Mouse (Mus musculus) neural tube, embryonic 13.5 days (tissue): ENCODE measurements around the gene Mettl24. TPM values are rescaled to one million over a fixed set of nuclear protein-coding genes. Genes with fewer than 3 reads are reported as not detected.
"Not testable (repeated sequence)": the region's sequence is repeated elsewhere in the genome, so short reads cannot be mapped to it uniquely, and the experiment has no call there.

Experiments used
- ATAC-seq: fragments of 200-750 bp; cut with Nextera tagmentation; 2 replicates; pipeline ENCODE4 v1.8.0; 2017; ENCODE audit warnings: low read depth, mild to moderate bottlenecking, moderate TSS enrichment, moderate library complexity
- H3K27ac ChIP-seq: fragments of 300-500 bp; sonication (generic); replicated peaks from 2 replicates; pipeline ENCODE4 v1.5.1; 2015; ENCODE audit warnings: moderate library complexity, mild to moderate bottlenecking, inconsistent platforms
- H3K27me3 ChIP-seq: fragments of 300-500 bp; sonication (generic); 2 replicates; pipeline ENCODE4 v1.6.1; 2015; ENCODE audit warnings: mild to moderate bottlenecking, inconsistent platforms
- H3K36me3 ChIP-seq: fragments of 300-500 bp; sonication (generic); 2 replicates; pipeline ENCODE4 v1.6.1; 2015; ENCODE audit warnings: mild to moderate bottlenecking, inconsistent platforms
- H3K4me1 ChIP-seq: fragments of 300-500 bp; sonication (generic); replicated peaks from 2 replicates; pipeline ENCODE4 v1.6.1; 2015; ENCODE audit warnings: inconsistent platforms
- H3K4me2 ChIP-seq: fragments of 300-500 bp; sonication (generic); 2 replicates; pipeline ENCODE4 v1.6.1; 2015; ENCODE audit warnings: inconsistent platforms, mild to moderate bottlenecking, moderate library complexity
- H3K4me3 ChIP-seq: fragments of 300-500 bp; sonication (generic); 2 replicates; pipeline ENCODE4 v1.5.1; 2015; ENCODE audit warnings: mild to moderate bottlenecking, inconsistent platforms
- H3K9ac ChIP-seq: fragments of 300-500 bp; sonication (generic); 2 replicates; pipeline ENCODE4 v1.6.1; 2015; ENCODE audit warnings: moderate library complexity, mild to moderate bottlenecking, inconsistent platforms
- H3K9me3 ChIP-seq: fragments of 300-500 bp; sonication (generic); 2 replicates; pipeline ENCODE4 v1.6.1; 2016; ENCODE audit warnings: inconsistent platforms
- WGBS: fragments of 180-500 bp; shearing (Covaris S2); methylation state at CpG from one replicate; pipeline ENCODE4 v1.1.7; 2015; 5-methylcytosine and 5-hydroxymethylcytosine counted together
- polyA plus RNA-seq: library from polyadenylated mRNA; unstranded; fragments of >200 nt; fragmentation: Nextera tagmentation; extraction: Ambion mirVana; gene quantifications from 2 replicates; pipeline ENCODE4 v1.2.1, GENCODE M21; 2015

The Mettl24 gene
- polyA plus RNA-seq, 1 experiment from 2014 or later, result 0.70 TPM

DNA sequence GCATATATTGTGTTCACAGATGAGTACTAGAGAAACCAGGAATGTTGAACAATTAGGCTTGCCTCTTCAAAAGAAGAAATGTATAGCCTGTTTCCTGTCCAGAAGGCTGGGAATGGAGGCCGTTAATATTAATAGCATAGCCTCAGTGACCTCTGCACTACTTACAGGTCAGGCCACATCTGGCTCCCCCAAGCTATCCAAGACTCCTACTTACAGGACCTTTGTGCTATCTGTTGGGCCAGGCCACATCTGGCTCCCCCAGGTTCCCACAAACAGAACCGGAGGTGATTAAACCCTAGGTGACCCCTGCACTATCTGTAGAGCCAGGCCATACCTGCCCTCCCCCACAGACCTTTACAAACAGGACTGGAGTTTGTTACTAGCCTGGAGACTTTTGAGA is 94.1 kb downstream of the Mettl24 start:
- no peaks in the 10 kb centered on the region for H3K9me3 ChIP-seq
- no peak overlapping the region for H3K4me3 ChIP-seq
- ATAC-seq, result no peak
- H3K4me2 ChIP-seq, result no peak overlapping the region
- 65% methylated on average over 2 of the region's 2 CpGs for WGBS
- no peak overlapping the region for H3K27ac ChIP-seq
- H3K36me3 ChIP-seq, result no peaks in the 10 kb centered on the region
- no peak overlapping the region for H3K9ac ChIP-seq
- peaks cover 10% of the 10 kb centered on the region for H3K4me1 ChIP-seq
- H3K27me3 ChIP-seq, result no peaks in the 10 kb centered on the region

DNA sequence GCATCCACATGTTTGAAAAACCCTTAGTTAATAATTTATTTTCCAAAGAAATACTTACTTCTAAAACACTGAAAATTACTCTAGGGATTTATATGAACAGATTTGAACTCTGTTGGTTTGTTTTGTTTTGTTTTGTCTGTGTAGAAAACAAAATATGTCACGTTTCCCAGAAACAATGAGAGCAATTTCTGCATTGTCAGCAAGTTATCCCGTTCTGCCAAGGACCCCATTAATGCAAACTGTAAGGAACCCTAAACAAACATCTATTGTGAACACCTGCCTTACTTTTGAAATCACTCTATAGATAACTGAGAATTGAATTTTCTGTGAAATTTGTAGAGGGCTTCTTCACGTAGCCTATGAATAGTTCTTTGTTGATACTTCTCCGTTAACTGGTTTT is 95.4 kb downstream of the Mettl24 start:
- H3K36me3 ChIP-seq, result no peaks in the 10 kb centered on the region
- no peak for ATAC-seq
- no peak overlapping the region for H3K9ac ChIP-seq
- no peak overlapping the region for H3K4me2 ChIP-seq
- no peaks in the 10 kb centered on the region for H3K9me3 ChIP-seq
- 75% methylated on average over 4 of the region's 4 CpGs for WGBS
- no peak overlapping the region for H3K27ac ChIP-seq
- H3K27me3 ChIP-seq, result no peaks in the 10 kb centered on the region
- H3K4me3 ChIP-seq, result no peak overlapping the region
- H3K4me1 ChIP-seq, result no peaks in the 10 kb centered on the region

DNA sequence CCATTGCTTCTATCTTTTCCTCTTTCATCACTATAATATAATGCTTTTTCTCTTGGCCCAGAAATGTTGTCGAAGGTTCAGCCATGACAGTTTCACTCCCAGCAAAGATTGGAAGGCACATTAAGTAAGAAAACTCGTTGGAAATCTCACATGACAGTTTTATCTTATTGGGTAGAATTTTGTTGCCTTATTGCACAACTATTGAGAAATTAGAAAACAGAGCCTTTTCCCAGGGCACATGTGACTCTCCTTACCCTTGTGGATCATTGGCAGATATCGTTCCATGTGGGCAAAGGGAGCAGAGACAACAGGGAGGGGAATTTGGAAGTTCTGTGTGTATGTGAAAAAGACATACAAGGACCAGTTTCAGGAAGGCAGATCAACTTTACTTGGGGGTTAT is 107.3 kb downstream of the Mettl24 start:
- Histone ChIP-seq H3K4me3 (no peak overlapping the region), H3K27me3 (no peaks in the 10 kb centered on the region), H3K9me3 (no peaks in the 10 kb centered on the region), H3K36me3 (no peaks in the 10 kb centered on the region), H3K4me2 (no peak overlapping the region), H3K9ac (no peak overlapping the region), H3K27ac (no peak overlapping the region), H3K4me1 (no peaks in the 10 kb centered on the region)
- no peak for ATAC-seq
- WGBS, result 84% methylated on average over 3 of the region's 3 CpGs

DNA sequence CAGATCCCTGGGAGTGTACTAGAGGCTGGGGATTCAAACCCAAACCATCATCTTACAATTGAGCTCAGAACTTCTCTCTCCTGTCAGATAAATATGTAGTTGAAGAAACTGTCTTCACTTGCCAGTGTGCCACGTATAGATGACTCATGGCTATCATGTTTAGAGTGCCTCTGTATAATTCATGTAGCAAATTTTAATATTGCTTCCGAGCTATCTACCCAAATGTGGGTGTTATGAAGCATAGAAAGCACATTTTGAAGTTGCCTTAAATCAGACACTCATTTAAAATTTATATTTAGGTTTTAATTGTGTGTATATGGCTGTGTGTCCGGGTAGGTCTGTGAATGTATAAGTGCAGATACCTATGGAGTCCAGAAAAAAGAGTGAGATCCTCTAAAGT is 109.0 kb downstream of the Mettl24 start:
- no peaks in the 10 kb centered on the region for H3K36me3 ChIP-seq
- no peak for ATAC-seq
- H3K4me1 ChIP-seq, result no peaks in the 10 kb centered on the region
- no peaks in the 10 kb centered on the region for H3K27me3 ChIP-seq
- no peak overlapping the region for H3K9ac ChIP-seq
- 80% methylated on average over 3 of the region's 3 CpGs for WGBS
- H3K27ac ChIP-seq, result no peak overlapping the region
- no peak overlapping the region for H3K4me3 ChIP-seq
- no peaks in the 10 kb centered on the region for H3K9me3 ChIP-seq
- H3K4me2 ChIP-seq, result no peak overlapping the region

DNA sequence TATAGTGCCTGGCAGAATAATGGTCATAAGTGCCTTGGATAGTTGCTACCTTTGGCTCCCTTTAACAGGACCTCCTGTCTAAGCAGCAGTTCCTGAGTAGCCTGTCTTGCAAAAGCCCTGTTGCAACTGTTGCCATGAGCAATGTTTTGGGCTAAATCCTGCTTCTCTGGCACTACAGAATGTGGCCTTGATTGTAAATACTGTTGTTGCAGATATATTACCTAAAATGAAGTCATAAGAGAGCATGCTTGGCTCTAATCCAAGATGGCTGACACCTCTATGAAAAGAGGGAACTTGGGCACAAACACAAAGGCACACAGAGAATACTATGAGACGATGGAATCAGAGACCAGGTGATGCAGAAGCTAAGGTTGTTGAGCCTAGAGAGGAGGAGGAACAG is 122.1 kb downstream of the Mettl24 start:
- H3K4me2 ChIP-seq, result no peak overlapping the region
- WGBS, result 79% methylated on average over 1 of the region's 1 CpGs
- no peaks in the 10 kb centered on the region for H3K4me1 ChIP-seq
- no peak overlapping the region for H3K9ac ChIP-seq
- H3K27me3 ChIP-seq, result no peaks in the 10 kb centered on the region
- H3K36me3 ChIP-seq, result no peaks in the 10 kb centered on the region
- ATAC-seq, result no peak
- H3K9me3 ChIP-seq, result no peaks in the 10 kb centered on the region
- no peak overlapping the region for H3K4me3 ChIP-seq
- H3K27ac ChIP-seq, result no peak overlapping the region

DNA sequence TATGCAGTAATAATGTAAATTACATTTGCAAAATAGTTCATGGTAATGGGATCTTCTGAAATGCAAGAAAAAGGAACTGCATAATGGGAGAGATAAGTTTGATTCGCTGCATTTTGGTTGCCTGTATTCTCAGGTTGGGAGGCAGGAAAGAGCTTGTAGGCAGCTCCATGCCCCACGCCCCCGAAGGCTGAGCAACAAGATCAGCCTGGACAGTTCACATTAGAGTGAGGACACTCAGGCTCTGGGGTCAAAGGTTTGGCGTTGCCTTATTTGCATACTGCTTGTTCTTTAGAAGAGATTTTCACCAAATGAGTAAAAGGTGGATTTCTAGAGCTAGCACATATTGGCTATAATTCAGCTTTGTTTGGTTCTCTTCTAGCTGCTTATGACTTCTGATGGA is 123.1 kb downstream of the Mettl24 start:
- Histone ChIP-seq H3K27me3 (0 out of 2 replicates have a peak, but pooled peaks cover 4% of the 10 kb centered on the region), H3K4me3 (no peak overlapping the region), H3K9ac (no peak overlapping the region), H3K27ac (no peak overlapping the region), H3K36me3 (no peaks in the 10 kb centered on the region), H3K9me3 (no peaks in the 10 kb centered on the region), H3K4me1 (no peaks in the 10 kb centered on the region), H3K4me2 (no peak overlapping the region)
- WGBS, result 91% methylated on average over 4 of the region's 4 CpGs
- ATAC-seq, result no peak

DNA sequence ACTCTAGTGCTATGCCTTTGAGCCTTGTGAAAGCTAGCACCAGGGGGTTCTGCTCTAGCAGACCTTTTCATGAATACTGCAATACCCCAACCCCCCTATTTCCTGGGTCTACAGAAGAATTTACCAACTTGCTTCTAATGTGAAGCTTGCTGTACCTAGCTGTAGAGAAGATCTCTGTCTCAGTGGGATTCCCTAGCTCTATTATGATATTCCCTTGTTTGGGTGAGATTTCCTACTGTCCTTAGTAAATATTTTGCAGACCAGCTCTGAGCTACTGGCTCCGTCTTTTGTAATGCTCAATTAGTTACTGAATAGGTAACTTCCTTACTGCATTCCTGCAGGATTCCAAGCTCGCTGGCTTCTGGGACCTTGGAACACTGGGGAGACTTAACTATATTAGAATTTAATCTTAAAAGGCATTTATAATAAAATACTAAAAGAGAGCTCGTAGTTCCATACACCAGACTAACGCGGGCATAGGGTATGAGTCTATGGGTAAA is 126.4 kb downstream of the Mettl24 start:
- H3K9me3 ChIP-seq, H3K9ac ChIP-seq, H3K27ac ChIP-seq, H3K4me3 ChIP-seq, ATAC-seq, H3K4me2 ChIP-seq, H3K36me3 ChIP-seq, H3K4me1 ChIP-seq, H3K27me3 ChIP-seq: not testable (repeated sequence)
- 36% methylated on average over 5 of the region's 5 CpGs for WGBS

DNA sequence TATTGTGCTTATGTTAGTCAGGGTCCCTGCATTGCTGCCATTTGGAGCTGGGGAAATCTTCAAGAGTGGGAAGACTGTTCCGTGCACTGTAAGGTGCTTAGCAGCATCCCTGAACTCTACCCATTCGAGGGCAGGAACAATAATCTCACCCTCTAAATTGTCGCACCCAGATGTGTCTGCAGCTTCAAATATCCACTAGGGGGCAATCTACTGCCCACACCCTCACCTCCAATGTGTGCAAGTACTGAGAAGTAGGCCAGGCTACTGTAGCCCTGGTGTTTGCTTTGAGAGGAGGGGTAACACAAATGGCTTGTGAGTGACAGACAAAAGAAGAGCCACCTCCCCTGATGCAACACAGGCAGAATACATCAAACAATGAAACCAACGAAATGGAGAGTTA is 130.5 kb downstream of the Mettl24 start:
- no peak overlapping the region for H3K4me2 ChIP-seq
- H3K9ac ChIP-seq, result no peak overlapping the region
- no peaks in the 10 kb centered on the region for H3K4me1 ChIP-seq
- 70% methylated on average over 4 of the region's 4 CpGs for WGBS
- H3K4me3 ChIP-seq, result no peak overlapping the region
- no peaks in the 10 kb centered on the region for H3K36me3 ChIP-seq
- no peak for ATAC-seq
- H3K9me3 ChIP-seq, result no peaks in the 10 kb centered on the region
- no peak overlapping the region for H3K27ac ChIP-seq
- 0 out of 2 replicates have a peak, but pooled peaks cover 4% of the 10 kb centered on the region for H3K27me3 ChIP-seq

DNA sequence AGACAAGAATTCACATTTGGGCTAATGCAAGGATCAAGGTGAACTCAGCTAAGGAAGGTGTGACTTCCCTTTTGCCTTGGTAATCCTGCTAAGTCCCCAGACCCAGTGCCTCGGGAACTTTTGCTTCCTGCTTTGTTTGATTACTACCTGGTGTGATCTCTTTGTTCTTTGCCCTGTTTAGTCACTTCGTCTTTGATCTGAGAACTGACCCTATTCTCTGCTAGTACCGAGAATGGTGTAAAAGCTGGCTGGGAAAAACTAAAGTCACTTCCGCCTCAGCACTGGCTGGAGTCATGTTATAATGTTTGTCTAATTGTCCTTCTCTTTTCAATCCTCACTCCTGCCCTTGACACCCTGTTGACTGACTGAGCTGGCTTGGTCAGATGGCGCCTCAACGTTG is 133.4 kb downstream of the Mettl24 start:
- Histone ChIP-seq H3K36me3 (no peaks in the 10 kb centered on the region), H3K27me3 (no peaks in the 10 kb centered on the region), H3K4me3 (no peak overlapping the region), H3K4me2 (no peak overlapping the region), H3K9ac (no peak overlapping the region), H3K27ac (no peak overlapping the region), H3K4me1 (no peaks in the 10 kb centered on the region), H3K9me3 (no peaks in the 10 kb centered on the region)
- ATAC-seq, result no peak
- 52% methylated on average over 6 of the region's 6 CpGs for WGBS

DNA sequence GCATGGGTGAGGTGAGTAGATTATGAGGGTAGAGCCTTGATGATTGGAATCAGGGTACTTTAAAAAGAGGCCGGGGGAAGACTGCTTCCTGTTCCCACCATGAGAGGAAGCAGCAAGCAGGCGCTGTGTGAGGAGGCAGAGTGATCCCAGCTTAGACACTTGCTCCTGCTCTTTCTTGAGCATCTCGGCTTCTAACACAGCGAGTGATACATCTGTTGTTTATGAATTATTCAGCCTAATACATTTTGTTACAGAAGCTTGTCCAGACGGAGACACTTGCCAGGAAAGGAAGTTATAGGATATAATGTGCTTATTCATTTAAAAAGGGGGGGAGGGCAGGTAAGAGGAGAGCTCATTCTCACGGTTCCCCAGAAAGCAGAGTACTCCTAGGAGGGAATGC is 142.9 kb downstream of the Mettl24 start:
- 74% methylated on average over 6 of the region's 6 CpGs for WGBS
- no peaks in the 10 kb centered on the region for H3K9me3 ChIP-seq
- ATAC-seq, result no peak

DNA sequence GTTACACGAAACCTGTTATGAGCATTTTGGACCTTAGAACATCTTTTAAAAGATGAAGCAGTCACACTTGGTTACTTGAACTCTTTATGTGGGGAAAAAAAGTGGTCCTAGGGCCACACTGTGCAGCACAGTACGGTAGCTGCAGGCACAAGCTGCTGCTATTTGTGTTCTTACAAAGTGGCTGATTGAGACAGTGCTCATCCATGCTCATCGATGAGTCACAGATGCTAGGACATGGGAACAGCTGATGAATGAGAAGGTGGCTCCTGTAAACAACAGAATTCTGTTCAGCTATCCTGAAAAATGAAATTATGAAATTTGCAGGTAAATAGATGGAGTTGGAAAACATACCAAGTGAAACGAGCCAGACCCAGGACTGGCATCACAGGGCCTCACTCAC is 144.6 kb downstream of the Mettl24 start:
- Histone ChIP-seq H3K4me1 (no peaks in the 10 kb centered on the region), H3K4me2 (no peak overlapping the region), H3K9ac (no peak overlapping the region), H3K27me3 (no peaks in the 10 kb centered on the region), H3K9me3 (no peaks in the 10 kb centered on the region), H3K4me3 (no peak overlapping the region), H3K36me3 (peaks cover 17% of the 10 kb centered on the region), H3K27ac (no peak overlapping the region)
- WGBS, result 88% methylated on average over 4 of the region's 4 CpGs
- ATAC-seq, result no peak

More for the DNA sequence above, 142.9 kb downstream of the Mettl24 start:
- Histone ChIP-seq H3K4me2 (no peak overlapping the region), H3K36me3 (peaks cover 10% of the 10 kb centered on the region; the same call in 1 of the 2 replicates), H3K4me1 (no peaks in the 10 kb centered on the region), H3K27ac (no peak overlapping the region), H3K27me3 (no peaks in the 10 kb centered on the region), H3K4me3 (no peak overlapping the region), H3K9ac (no peak overlapping the region)

DNA sequence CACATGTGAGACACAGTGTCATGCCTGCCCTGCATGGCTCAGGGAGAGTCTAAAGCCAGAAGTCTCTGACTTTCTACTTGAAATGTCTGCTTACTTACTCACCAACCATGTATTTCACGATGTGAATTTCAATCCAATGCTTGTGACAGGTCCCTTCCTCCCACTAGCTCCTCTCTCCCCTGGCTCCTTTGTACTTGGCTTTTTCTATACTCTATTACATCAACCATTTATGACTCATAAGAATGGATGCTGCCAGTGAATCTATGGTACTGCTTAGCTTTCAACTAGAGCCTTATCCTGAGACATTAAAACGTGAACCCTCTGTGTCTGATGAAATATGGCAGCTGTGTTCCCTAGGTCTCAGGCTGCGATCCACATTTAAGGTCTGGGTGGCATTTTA is 147.2 kb downstream of the Mettl24 start:
- Histone ChIP-seq H3K4me1 (no peaks in the 10 kb centered on the region), H3K27ac (no peak overlapping the region), H3K4me3 (no peak overlapping the region), H3K9me3 (no peaks in the 10 kb centered on the region), H3K9ac (no peak overlapping the region), H3K4me2 (no peak overlapping the region), H3K36me3 (peaks cover 39% of the 10 kb centered on the region), H3K27me3 (no peaks in the 10 kb centered on the region)
- no peak for ATAC-seq
- 90% methylated on average over 3 of the region's 3 CpGs for WGBS

DNA sequence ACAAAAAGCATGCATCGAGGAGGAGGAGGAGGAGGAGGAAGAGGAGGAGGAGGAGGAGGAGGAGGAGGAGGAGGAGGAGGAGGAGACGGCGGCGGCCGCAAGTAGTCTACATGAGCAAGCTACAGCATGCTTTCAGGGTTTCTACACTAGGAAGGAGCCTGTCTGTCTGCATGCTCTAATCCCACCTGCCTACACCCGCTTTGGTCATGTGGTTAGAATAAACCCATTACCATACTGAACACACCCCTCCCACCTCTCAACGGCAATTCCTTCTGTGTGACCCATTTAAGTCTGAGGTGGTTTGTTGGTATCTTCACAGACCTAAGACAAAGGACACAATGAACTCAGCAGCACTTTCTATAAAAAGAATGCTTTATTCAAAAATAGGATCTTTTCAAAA is 148.2 kb downstream of the Mettl24 start:
- no peak for ATAC-seq
- H3K9me3 ChIP-seq, result no peaks in the 10 kb centered on the region
- no peaks in the 10 kb centered on the region for H3K4me1 ChIP-seq
- peaks cover 44% of the 10 kb centered on the region for H3K36me3 ChIP-seq
- no peak overlapping the region for H3K9ac ChIP-seq
- H3K27me3 ChIP-seq, result no peaks in the 10 kb centered on the region
- WGBS, result 90% methylated on average over 6 of the region's 7 CpGs
- H3K4me2 ChIP-seq, result no peak overlapping the region
- no peak overlapping the region for H3K27ac ChIP-seq
- no peak overlapping the region for H3K4me3 ChIP-seq
